Mouse (Mus musculus) forebrain, embryonic 11.5 days (tissue): ENCODE results near the gene Parl. TPM values are rescaled to one million over a fixed set of nuclear protein-coding genes. Genes with fewer than 3 reads are reported as not detected.

Source experiments
- polyA plus RNA-seq: library from polyadenylated mRNA; unstranded; fragments of >200 nt; fragmentation: Nextera tagmentation; extraction: Ambion mirVana; gene quantifications from 2 replicates; pipeline ENCODE4 v1.2.1, GENCODE M21; 2014

Parl gene
- polyA plus RNA-seq, 1 experiment from 2014 or later = 103 TPM

Other genes with a start within 250 kb of the Parl start
- gene Klhl24, start 204.8 kb downstream of the Parl start, polyA plus RNA-seq = 30.6 and 33.0 TPM in 2 replicates
- 46.8 and 51.4 TPM in 2 replicates for gene Yeats2, start 161.3 kb downstream of the Parl start, polyA plus RNA-seq
- gene Map6d1, start 61.0 kb downstream of the Parl start, polyA plus RNA-seq = 1.3 and 2.0 TPM in 2 replicates
- gene Cyp2ab1, start 23.0 kb upstream of the Parl start, polyA plus RNA-seq = not detected in 2 replicates
- 68.8 and 68.9 TPM in 2 replicates for gene Abcc5, start 124.0 kb upstream of the Parl start, polyA plus RNA-seq
- gene Eif2b5, start 196.4 kb upstream of the Parl start, polyA plus RNA-seq = 135 and 138 TPM in 2 replicates
- gene Dvl3, start 214.6 kb upstream of the Parl start, polyA plus RNA-seq = 42.8 and 45.4 TPM in 2 replicates
- gene Ap2m1, start 233.1 kb upstream of the Parl start, polyA plus RNA-seq = 797 and 824 TPM in 2 replicates
- gene Abcf3, start 246.2 kb upstream of the Parl start, polyA plus RNA-seq = 51.6 and 55.9 TPM in 2 replicates